9 mouse cellular contexts compared by ENCODE assay signal in genomic region chr9:32709764-32710734, GRCm38 (mm10).
DNase-seq lines count a peak whose midpoint lies in the region; ATAC-seq lines count a peak whose summit lies in the region.
"Had no signal": no experiment of that assay in that cellular context is flagged by ENCODE, and none has a peak within 500 bp of the region (broad histone marks: within the 10 kb centered on the region; RNA-seq: fewer than 3 reads in every experiment).

No protein-coding gene starts in this region.

- intact Hi-C loops in heart, postnatal 36 days (cut with DNase I), result loop anchor here (5.0 to 10.0 kb wide), 3 partner anchors 118 to 305 kb away; no protein-coding TSS in a partner anchor

- H3K4me3 ChIP-seq in limb, embryonic 11.5 days (ENCODE audit: low read depth, low read length), result no peak overlapping the region
- no peak overlapping the region for H3K4me3 ChIP-seq in stomach, embryonic 16.5 days (replicated peaks; ENCODE audit: low read length)

- peaks cover 64% of the 10 kb centered on the region for H3K4me1 ChIP-seq in limb, embryonic 11.5 days (ENCODE audit: control insufficient read depth, insufficient read depth, low read length)
- peaks cover 61% of the 10 kb centered on the region for H3K4me1 ChIP-seq in stomach, embryonic 16.5 days (ENCODE audit: control insufficient read depth, insufficient read depth, low read length)

- no peak for ATAC-seq in limb, embryonic 11.5 days (ENCODE audit: insufficient number of reproducible peaks, low FRiP score, low TSS enrichment, low read depth)
- ATAC-seq in stomach, embryonic 16.5 days (ENCODE audit: insufficient read depth, low FRiP score), result no peak

- no peaks in the 10 kb centered on the region for H3K36me3 ChIP-seq in limb, embryonic 11.5 days (ENCODE audit: control insufficient read depth, insufficient read depth, low read length)
- H3K36me3 ChIP-seq in stomach, embryonic 16.5 days (ENCODE audit: control insufficient read depth, insufficient read depth, low read length), result no peaks in the 10 kb centered on the region

- peak overlapping the region; percentile 3; the same call in 1 of the 2 replicates for H3K9ac ChIP-seq in limb, embryonic 11.5 days (ENCODE audit: low read length)
- no peak overlapping the region for H3K9ac ChIP-seq in stomach, embryonic 16.5 days (ENCODE audit: low read length)

- peak; percentile 85 for DNase-seq in heart, adult 11 months
- DNase-seq in heart, postnatal 36 days, result no peak
- DNase-seq in spleen, postnatal 36 days (ENCODE audit: low spot score in 2 of 2), result peak; percentile 58 to 66
- DNase-seq in spleen, postnatal 14 days (ENCODE audit: low spot score in 2 of 2), result no peak
- DNase-seq in limb, embryonic 11.5 days (ENCODE audit: low spot score), result no peak
- DNase-seq in adrenal gland, postnatal 36 days, result no peak
- DNase-seq in MN1 (ENCODE audit: low spot score), result no peak
- DNase-seq: kidney, adult 18-20 months had no signal

- WGBS in limb, embryonic 11.5 days, result 75% methylated on average over 17 of the region's 17 CpGs
- WGBS in stomach, embryonic 16.5 days, result 62% methylated on average over 17 of the region's 17 CpGs

- no peaks in the 10 kb centered on the region for H3K9me3 ChIP-seq in limb, embryonic 11.5 days (ENCODE audit: control insufficient read depth, low read length)
- H3K9me3 ChIP-seq in stomach, embryonic 16.5 days (replicated peaks; ENCODE audit: control insufficient read depth, low read length), result no peaks in the 10 kb centered on the region

- 0 out of 2 replicates have a peak overlapping the region, but pooled peaks have one; percentile 33 for H3K27ac ChIP-seq in limb, embryonic 11.5 days (replicated peaks; ENCODE audit: low read depth, low read length)
- peak overlapping the region; percentile 39; the same call in 1 of the 2 replicates for H3K27ac ChIP-seq in stomach, embryonic 16.5 days (ENCODE audit: low read length)

- H3K4me2 ChIP-seq in limb, embryonic 11.5 days (ENCODE audit: low read depth, severe bottlenecking), result no peak overlapping the region
- H3K4me2 ChIP-seq in stomach, embryonic 16.5 days (ENCODE audit: low read depth, low read length), result 0 out of 2 replicates have a peak overlapping the region, but pooled peaks have one; percentile 13

- H3K27me3 ChIP-seq in limb, embryonic 11.5 days (ENCODE audit: control insufficient read depth, insufficient read depth, low read length), result no peaks in the 10 kb centered on the region
- H3K27me3 ChIP-seq in stomach, embryonic 16.5 days (ENCODE audit: control insufficient read depth, insufficient read depth, low read length), result no peaks in the 10 kb centered on the region

Comparison
In these comparisons a context has a peak if more than half of its experiments do, and no peak if none do; other contexts are left out.
1. DNase-seq: peak in heart, adult 11 months (single experiment) and spleen, postnatal 36 days (2 of 2); none in heart, postnatal 36 days (0 of 2), spleen, postnatal 14 days (0 of 2), limb, embryonic 11.5 days (single experiment), adrenal gland, postnatal 36 days (0 of 2) and MN1 (single experiment).